21 mouse cellular contexts compared by ENCODE assay signal in genomic region chr15:31068127-31068526, GRCm38 (mm10).
A peak's percentile ranks its signal among the peaks of the same experiment; 100 is the strongest.
DNase-seq lines count a peak whose midpoint lies in the region; ATAC-seq lines count a peak whose summit lies in the region.
"Had no signal": no experiment of that assay in that cellular context is flagged by ENCODE, and none has a peak within 500 bp of the region (broad histone marks: within the 10 kb centered on the region; RNA-seq: fewer than 3 reads in every experiment).

No protein-coding gene starts in this region.

- ATAC-seq in hindbrain, embryonic 14.5 days (ENCODE audit: low FRiP score): peak; percentile 43; the same call in 1 of the 2 replicates
- no peak for ATAC-seq in hindbrain, embryonic 11.5 days (ENCODE audit: low FRiP score)
- ATAC-seq in lung, embryonic 16.5 days (ENCODE audit: low read depth): peak; percentile 36; the same call in 1 of the 2 replicates
- peak; percentile 68 for ATAC-seq in forebrain, embryonic 16.5 days
- ATAC-seq: activated CD4-positive, CD25-positive, alpha-beta regulatory T cell, adult 4 months; intestine, postnatal 0 days had no signal

- no peaks in the 10 kb centered on the region for H3K27me3 ChIP-seq in hindbrain, embryonic 14.5 days (ENCODE audit: control insufficient read depth, insufficient read depth, low read length)
- no peaks in the 10 kb centered on the region for H3K27me3 ChIP-seq in hindbrain, embryonic 11.5 days (ENCODE audit: control insufficient read depth, insufficient read depth, low read length)
- H3K27me3 ChIP-seq in lung, embryonic 16.5 days (ENCODE audit: control insufficient read depth, insufficient read depth, low read depth, low read length): no peaks in the 10 kb centered on the region
- H3K27me3 ChIP-seq in forebrain, embryonic 16.5 days (replicated peaks; ENCODE audit: control insufficient read depth, insufficient read depth, low read length): no peaks in the 10 kb centered on the region
- H3K27me3 ChIP-seq: CH12.LX; embryonic facial prominence, embryonic 12.5 days; limb, embryonic 12.5 days; midbrain, embryonic 12.5 days; neural tube, embryonic 12.5 days had no signal

- H3K9ac ChIP-seq in hindbrain, embryonic 14.5 days: no peak overlapping the region
- H3K9ac ChIP-seq in hindbrain, embryonic 11.5 days (ENCODE audit: low read depth, low read length): no peak overlapping the region
- H3K9ac ChIP-seq in lung, embryonic 16.5 days (ENCODE audit: low read length): no peak overlapping the region
- no peak overlapping the region for H3K9ac ChIP-seq in forebrain, embryonic 16.5 days (replicated peaks; ENCODE audit: low read depth, low read length)
- H3K9ac ChIP-seq: embryonic facial prominence, embryonic 12.5 days; limb, embryonic 12.5 days; midbrain, embryonic 12.5 days; neural tube, embryonic 12.5 days had no signal

- peak; percentile 48 for DNase-seq in hindbrain, embryonic 14.5 days (ENCODE audit: low spot score)
- no peak for DNase-seq in hindbrain, embryonic 11.5 days (ENCODE audit: low spot score)
- DNase-seq in lung, postnatal 10 days: no peak
- peak; percentile 95 for DNase-seq in Muller cell, postnatal 12 days (ENCODE audit: inconsistent ontology term)
- DNase-seq in frontal cortex, postnatal 14 days (ENCODE audit: low spot score in 2 of 2): no peak
- DNase-seq: cerebellum, postnatal 25 days; gastrocnemius, postnatal 10 days; heart, postnatal 14 days; kidney, postnatal 10 days; thymus, postnatal 14 days had no signal

- no peak overlapping the region for H3K4me3 ChIP-seq in hindbrain, embryonic 14.5 days (replicated peaks; ENCODE audit: low read length)
- H3K4me3 ChIP-seq in hindbrain, embryonic 11.5 days (ENCODE audit: low read depth, low read length): no peak overlapping the region
- no peak overlapping the region for H3K4me3 ChIP-seq in lung, embryonic 16.5 days (ENCODE audit: low read length)
- H3K4me3 ChIP-seq in forebrain, embryonic 16.5 days (replicated peaks; ENCODE audit: low read length): no peak overlapping the region
- H3K4me3 ChIP-seq: embryonic facial prominence, embryonic 12.5 days; limb, embryonic 12.5 days; midbrain, embryonic 12.5 days; neural tube, embryonic 12.5 days had no signal

- H3K9me3 ChIP-seq in hindbrain, embryonic 14.5 days (ENCODE audit: control insufficient read depth, low read length): no peaks in the 10 kb centered on the region
- no peaks in the 10 kb centered on the region for H3K9me3 ChIP-seq in hindbrain, embryonic 11.5 days (ENCODE audit: control insufficient read depth, low read length)
- no peaks in the 10 kb centered on the region for H3K9me3 ChIP-seq in lung, embryonic 16.5 days (ENCODE audit: control insufficient read depth, low read length)
- no peaks in the 10 kb centered on the region for H3K9me3 ChIP-seq in forebrain, embryonic 16.5 days (ENCODE audit: control insufficient read depth, low read length)
- H3K9me3 ChIP-seq: embryonic facial prominence, embryonic 12.5 days; limb, embryonic 12.5 days; midbrain, embryonic 12.5 days; neural tube, embryonic 12.5 days had no signal

- WGBS in hindbrain, embryonic 14.5 days: 67% methylated on average over 2 of the region's 2 CpGs
- 81% methylated on average over 2 of the region's 2 CpGs for WGBS in hindbrain, embryonic 11.5 days
- WGBS in lung, embryonic 16.5 days: 47% methylated on average over 2 of the region's 2 CpGs
- WGBS in forebrain, embryonic 16.5 days: 41% methylated on average over 2 of the region's 2 CpGs

- H3K4me2 ChIP-seq in hindbrain, embryonic 14.5 days (replicated peaks): no peak overlapping the region
- H3K4me2 ChIP-seq in hindbrain, embryonic 11.5 days (replicated peaks; ENCODE audit: low read depth, low read length): no peak overlapping the region
- no peak overlapping the region for H3K4me2 ChIP-seq in lung, embryonic 16.5 days (ENCODE audit: low read depth, low read length)
- no peak overlapping the region for H3K4me2 ChIP-seq in forebrain, embryonic 16.5 days (ENCODE audit: low read length)
- H3K4me2 ChIP-seq: embryonic facial prominence, embryonic 12.5 days; limb, embryonic 12.5 days; midbrain, embryonic 12.5 days; neural tube, embryonic 12.5 days had no signal

- no peaks in the 10 kb centered on the region for H3K36me3 ChIP-seq in hindbrain, embryonic 14.5 days (replicated peaks; ENCODE audit: control insufficient read depth, insufficient read depth)
- no peaks in the 10 kb centered on the region for H3K36me3 ChIP-seq in hindbrain, embryonic 11.5 days (ENCODE audit: control insufficient read depth, insufficient read depth, low read length)
- no peaks in the 10 kb centered on the region for H3K36me3 ChIP-seq in lung, embryonic 16.5 days (ENCODE audit: control insufficient read depth, insufficient read depth, low read length)
- no peaks in the 10 kb centered on the region for H3K36me3 ChIP-seq in forebrain, embryonic 16.5 days (ENCODE audit: control insufficient read depth, insufficient read depth)
- H3K36me3 ChIP-seq: embryonic facial prominence, embryonic 12.5 days; limb, embryonic 12.5 days; midbrain, embryonic 12.5 days; neural tube, embryonic 12.5 days had no signal

- H3K27ac ChIP-seq in hindbrain, embryonic 14.5 days: no peak overlapping the region
- H3K27ac ChIP-seq in hindbrain, embryonic 11.5 days (ENCODE audit: low read depth, low read length): no peak overlapping the region
- H3K27ac ChIP-seq in lung, embryonic 16.5 days (ENCODE audit: low read length): no peak overlapping the region
- H3K27ac ChIP-seq in forebrain, embryonic 16.5 days (ENCODE audit: low read length): no peak overlapping the region
- H3K27ac ChIP-seq: embryonic facial prominence, embryonic 12.5 days; limb, embryonic 12.5 days; macrophage; midbrain, embryonic 12.5 days; neural tube, embryonic 12.5 days; stomach, postnatal 0 days had no signal

- no peaks in the 10 kb centered on the region for H3K4me1 ChIP-seq in hindbrain, embryonic 14.5 days (replicated peaks; ENCODE audit: control insufficient read depth, insufficient read depth, low read length)
- H3K4me1 ChIP-seq in hindbrain, embryonic 11.5 days (replicated peaks; ENCODE audit: control insufficient read depth, insufficient read depth, low read length): no peaks in the 10 kb centered on the region
- H3K4me1 ChIP-seq in lung, embryonic 16.5 days (replicated peaks; ENCODE audit: control insufficient read depth, insufficient read depth, low read length): no peaks in the 10 kb centered on the region
- peaks cover 2% of the 10 kb centered on the region; the same call in 1 of the 2 replicates for H3K4me1 ChIP-seq in forebrain, embryonic 16.5 days (replicated peaks; ENCODE audit: control insufficient read depth, insufficient read depth, low read length)
- H3K4me1 ChIP-seq: embryonic facial prominence, embryonic 12.5 days; limb, embryonic 12.5 days; midbrain, embryonic 12.5 days; neural tube, embryonic 12.5 days had no signal

Comparison
In these comparisons a context has a peak if more than half of its experiments do, and no peak if none do; other contexts are left out.
1. DNase-seq: peak in hindbrain, embryonic 14.5 days (single experiment) and Muller cell, postnatal 12 days (single experiment); none in hindbrain, embryonic 11.5 days (single experiment), lung, postnatal 10 days (single experiment) and frontal cortex, postnatal 14 days (0 of 2).